Mouse (Mus musculus) MEL (cell line): ENCODE measurements around the gene Sctr.
A peak's percentile ranks its signal among the peaks of the same experiment; 100 is the strongest.

Source experiments
- CHD1 ChIP-seq: IDR thresholded peaks from 2 replicates; pipeline ENCODE4 v1.6.1; 2012; ENCODE audit warnings: low read depth, mild to moderate bottlenecking, inconsistent platforms, low read length, improper control_type of control experiment
- CTCF ChIP-seq, 3 experiments: IDR thresholded peaks in 2 of 3; conservative IDR thresholded peaks in 1 of 3; 2 replicates each; pipeline ENCODE4 v1.5.1; 2011 to 2012; ENCODE audit warnings: low read length in 3 of 3, low read depth in 2 of 3, mild to moderate bottlenecking in 2 of 3, improper control_type of control experiment in 1 of 3, inconsistent platforms in 1 of 3, mixed read lengths in 1 of 3, moderate library complexity in 1 of 3; ENCODE audit not compliant: control insufficient read depth in 1 of 3, insufficient read depth in 1 of 3, poor library complexity in 1 of 3, severe bottlenecking in 1 of 3
- ETS1 ChIP-seq: IDR thresholded peaks from 2 replicates; pipeline ENCODE4 v1.6.1; 2012; ENCODE audit warnings: low read depth, mild to moderate bottlenecking, inconsistent platforms, low read length, improper control_type of control experiment, moderate library complexity
- GABPA ChIP-seq: IDR thresholded peaks from 2 replicates; pipeline ENCODE4 v1.6.1; 2012; ENCODE audit warnings: low read depth, mild to moderate bottlenecking, inconsistent platforms, low read length, improper control_type of control experiment, moderate library complexity
- JUND ChIP-seq: IDR thresholded peaks from 2 replicates; pipeline ENCODE4 v1.6.1; 2011; ENCODE audit warnings: low read depth, mild to moderate bottlenecking, improper control_type of control experiment, low read length
- MAX ChIP-seq: IDR thresholded peaks from 2 replicates; pipeline ENCODE4 v1.6.1; 2011; ENCODE audit warnings: low read length, improper control_type of control experiment
- MYC ChIP-seq: IDR thresholded peaks from 2 replicates; pipeline ENCODE4 v1.6.1; 2011; ENCODE audit warnings: low read depth, mild to moderate bottlenecking, low read length, improper control_type of control experiment, moderate library complexity
- POLR2A ChIP-seq, 2 experiments: IDR thresholded peaks; 2 replicates each; pipeline ENCODE4 v1.6.1; 2011 to 2012; ENCODE audit warnings: low read length in 2 of 2, mild to moderate bottlenecking in 2 of 2, control low read depth in 1 of 2, improper control_type of control experiment in 1 of 2, low read depth in 1 of 2, moderate library complexity in 1 of 2; ENCODE audit not compliant: control insufficient read depth in 1 of 2, insufficient read depth in 1 of 2, poor library complexity in 1 of 2
- POLR2AphosphoS2 ChIP-seq: IDR thresholded peaks from 2 replicates; pipeline ENCODE4 v1.6.1; 2011; ENCODE audit warnings: low read length, improper control_type of control experiment
- RCOR1 ChIP-seq: IDR thresholded peaks from 2 replicates; pipeline ENCODE4 v1.6.1; 2012; ENCODE audit warnings: low read depth, mild to moderate bottlenecking, inconsistent platforms, low read length, improper control_type of control experiment
- TBP ChIP-seq: IDR thresholded peaks from 2 replicates; pipeline ENCODE4 v1.8.0; 2011; ENCODE audit warnings: low read depth, low read length, improper control_type of control experiment

DNA sequence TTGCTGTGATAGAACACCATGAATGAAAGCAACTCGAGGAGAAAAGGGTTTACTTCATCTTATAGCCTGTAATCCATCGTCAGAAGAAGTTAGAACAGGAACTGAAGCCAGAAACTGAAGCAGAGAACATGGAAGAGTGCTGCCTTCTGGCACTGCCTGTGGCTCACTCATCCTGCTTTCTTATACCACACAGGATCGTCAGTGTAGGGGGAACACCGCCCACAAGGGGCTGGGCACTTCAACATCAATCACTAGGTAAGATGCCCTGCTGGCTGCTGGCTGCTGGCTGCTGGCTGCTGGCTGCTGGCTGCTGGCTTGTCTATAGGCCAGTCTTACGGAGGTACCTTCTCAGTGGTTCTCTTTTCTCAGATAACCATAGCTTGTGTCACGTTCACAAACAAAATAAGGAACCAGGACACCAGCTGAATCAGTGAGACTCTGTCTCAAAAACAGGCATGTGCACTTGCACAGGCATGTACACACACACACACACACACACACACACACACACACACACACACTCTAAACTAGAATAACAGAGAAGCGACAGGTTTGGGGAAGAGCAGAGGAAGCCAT lies 13.7 kb downstream of the Sctr start:
- peak; percentile 63; the same call in 1 of the 2 replicates for TF ChIP-seq TBP
- TF ChIP-seq CTCF (IDR thresholded peaks at IDR 0.05 in 2 of 3, conservative IDR thresholded peaks at IDR 0.05 in 1 of 3; ENCODE audit: control insufficient read depth in 1 of 3, insufficient read depth in 1 of 3, low read depth in 2 of 3, low read length in 3 of 3, poor library complexity in 1 of 3, severe bottlenecking in 1 of 3) = no peak
- TF ChIP-seq POLR2A (IDR thresholded peaks at IDR 0.05; ENCODE audit: control insufficient read depth in 1 of 2, insufficient read depth in 1 of 2, low read depth in 1 of 2, low read length in 2 of 2, poor library complexity in 1 of 2) = no peak
- peak; percentile 26; the same call in 1 of the 2 replicates for TF ChIP-seq MAX
- no peak for TF ChIP-seq MYC
- no peak for TF ChIP-seq GABPA
- no peak for TF ChIP-seq RCOR1
- TF ChIP-seq CHD1 = no peak
- no peak for TF ChIP-seq ETS1
- no peak for TF ChIP-seq POLR2AphosphoS2
- TF ChIP-seq JUND = no peak
